Mouse (Mus musculus): ENCODE data around the gene Ptprg. TPM values are rescaled to one million over a fixed set of nuclear protein-coding genes. Genes with fewer than 3 reads are reported as not detected.

The Ptprg gene
- polyA plus RNA-seq, 1 experiment from 2014 or later, result 16.4 TPM

DNA sequence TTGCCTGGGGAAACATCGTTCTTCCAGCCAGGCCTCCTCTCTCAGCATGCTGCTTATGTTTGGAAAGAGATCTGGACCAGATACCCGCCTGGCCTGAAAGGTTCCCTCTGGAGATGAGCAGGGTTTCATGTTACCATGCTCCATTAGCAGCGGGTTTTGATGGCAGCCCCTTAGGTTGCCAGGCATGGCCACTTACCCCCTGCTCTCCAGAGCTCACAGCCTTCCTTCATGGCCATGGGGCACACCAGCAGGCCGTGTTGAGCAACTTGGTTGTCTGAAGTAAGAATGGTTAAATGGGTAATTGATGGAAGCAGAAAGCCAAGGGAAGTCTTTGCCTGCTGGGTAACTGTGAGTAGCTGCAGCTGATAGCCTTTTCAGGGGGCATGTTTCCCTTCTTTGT is 274.8 kb downstream of the Ptprg start:
- H3K4me1 ChIP-seq (replicated peaks), result no peaks in the 10 kb centered on the region
- H3K9me3 ChIP-seq (replicated peaks), result no peaks in the 10 kb centered on the region
- no peaks in the 10 kb centered on the region for H3K36me3 ChIP-seq
- no peaks in the 10 kb centered on the region for H3K27me3 ChIP-seq
- 40% methylated on average over 4 of the region's 4 CpGs for WGBS
- ATAC-seq (replicated peaks; ENCODE audit: insufficient number of reproducible peaks, insufficient read depth, low FRiP score, low read depth), result no peak
- H3K4me3 ChIP-seq, result no peak overlapping the region
- no peak overlapping the region for H3K4me2 ChIP-seq
- H3K9ac ChIP-seq, result no peak overlapping the region
- H3K27ac ChIP-seq, result no peak overlapping the region

DNA sequence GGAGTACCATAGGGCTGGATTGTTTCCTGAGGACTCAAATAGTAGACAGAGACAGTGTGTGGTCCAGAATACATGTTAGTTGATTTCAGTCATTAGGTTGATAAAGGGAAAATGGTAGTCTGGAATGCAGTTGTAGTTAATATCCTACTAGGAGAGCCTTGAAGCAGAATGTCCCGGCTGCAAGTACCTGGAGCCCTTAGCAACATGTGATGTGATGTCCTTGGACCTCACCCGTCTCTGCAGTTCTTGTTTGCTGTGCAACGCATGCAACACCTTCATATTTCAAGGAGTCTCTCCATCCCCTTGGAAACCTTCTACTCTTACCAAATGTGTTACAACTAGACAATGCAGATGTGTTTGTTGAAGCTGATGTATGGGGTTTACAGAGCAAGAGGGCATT is 280.3 kb downstream of the Ptprg start:
- no peak for ATAC-seq (replicated peaks; ENCODE audit: insufficient number of reproducible peaks, insufficient read depth, low FRiP score, low read depth)
- H3K36me3 ChIP-seq, result no peaks in the 10 kb centered on the region

DNA sequence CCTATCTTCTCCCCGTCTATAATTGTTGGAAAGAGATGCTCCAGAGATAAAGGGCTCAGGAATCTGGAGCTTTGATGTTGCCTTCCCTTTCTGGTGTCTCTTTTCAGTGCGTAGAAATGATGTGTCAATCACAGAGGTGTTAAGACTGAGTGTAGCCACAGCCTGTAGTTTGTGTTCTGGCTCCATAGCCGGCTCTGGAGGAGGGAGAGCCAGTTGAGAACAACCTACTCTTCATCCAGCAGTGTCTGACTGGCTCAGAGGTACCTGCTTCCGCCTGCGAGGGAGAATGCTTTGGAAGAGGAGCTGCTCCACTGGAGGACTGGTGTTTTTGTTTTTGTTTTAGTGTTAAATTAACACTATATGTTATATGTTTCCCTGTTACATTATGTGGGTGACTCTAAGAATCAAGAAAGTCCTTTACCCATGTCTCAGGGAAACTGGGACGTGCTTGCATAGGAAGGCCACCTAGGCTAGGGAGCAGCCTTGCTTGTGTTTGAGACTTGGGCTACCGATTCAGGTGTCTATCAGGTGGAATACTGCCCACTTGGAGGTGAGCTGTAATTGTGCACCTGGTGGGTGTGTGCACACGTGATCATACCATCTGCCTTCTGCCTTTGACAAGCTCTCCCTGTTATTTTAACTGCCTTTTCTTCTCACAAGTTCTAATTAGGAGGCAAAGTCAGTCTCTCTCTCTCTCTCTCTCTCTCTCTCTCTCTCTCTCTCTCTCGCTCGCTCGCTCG is 282.5 kb downstream of the Ptprg start:
- H3K4me2 ChIP-seq, result no peak overlapping the region
- no peaks in the 10 kb centered on the region for H3K9me3 ChIP-seq (replicated peaks)
- no peaks in the 10 kb centered on the region for H3K27me3 ChIP-seq
- no peak overlapping the region for H3K4me3 ChIP-seq
- no peaks in the 10 kb centered on the region for H3K4me1 ChIP-seq (replicated peaks)
- H3K9ac ChIP-seq, result no peak overlapping the region
- no peak overlapping the region for H3K27ac ChIP-seq
- no peaks in the 10 kb centered on the region for H3K36me3 ChIP-seq
- ATAC-seq (replicated peaks; ENCODE audit: insufficient number of reproducible peaks, insufficient read depth, low FRiP score, low read depth), result no peak
- WGBS, result 76% methylated on average over 12 of the region's 12 CpGs

More for the DNA sequence above, 280.3 kb downstream of the Ptprg start:
- Histone ChIP-seq H3K4me3 (no peak overlapping the region), H3K4me1 (replicated peaks) (no peaks in the 10 kb centered on the region), H3K9me3 (replicated peaks) (no peaks in the 10 kb centered on the region), H3K4me2 (no peak overlapping the region), H3K27me3 (no peaks in the 10 kb centered on the region), H3K9ac (no peak overlapping the region), H3K27ac (no peak overlapping the region)
- WGBS, result 93% methylated on average over 3 of the region's 3 CpGs

DNA sequence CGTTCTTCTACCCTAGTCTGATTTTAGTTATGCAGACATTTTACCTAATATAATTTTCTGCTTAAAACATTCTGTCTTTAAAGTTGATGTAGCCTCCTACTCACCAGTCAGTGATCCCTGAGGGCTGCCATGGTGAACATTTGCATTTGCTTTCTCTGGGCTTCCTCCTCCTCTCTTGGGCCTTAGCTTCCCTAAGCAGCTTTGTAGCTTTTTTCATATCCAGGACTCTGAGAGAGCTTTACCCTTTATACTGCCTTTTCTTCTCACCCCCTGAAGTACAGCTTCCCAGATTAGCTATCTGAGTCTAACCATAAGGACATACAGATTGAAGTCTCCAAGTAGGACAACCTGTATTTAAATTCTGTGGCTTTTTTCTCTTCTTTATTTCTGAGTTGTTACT is 284.4 kb downstream of the Ptprg start:
- no peak overlapping the region for H3K4me2 ChIP-seq
- H3K9me3 ChIP-seq (replicated peaks), result no peaks in the 10 kb centered on the region
- H3K27ac ChIP-seq, result no peak overlapping the region
- no peaks in the 10 kb centered on the region for H3K36me3 ChIP-seq
- ATAC-seq (replicated peaks; ENCODE audit: insufficient number of reproducible peaks, insufficient read depth, low FRiP score, low read depth), result no peak
- WGBS, result 92% methylated on average over 1 of the region's 1 CpGs
- no peaks in the 10 kb centered on the region for H3K4me1 ChIP-seq (replicated peaks)
- H3K9ac ChIP-seq, result no peak overlapping the region
- H3K4me3 ChIP-seq, result no peak overlapping the region
- no peaks in the 10 kb centered on the region for H3K27me3 ChIP-seq

DNA sequence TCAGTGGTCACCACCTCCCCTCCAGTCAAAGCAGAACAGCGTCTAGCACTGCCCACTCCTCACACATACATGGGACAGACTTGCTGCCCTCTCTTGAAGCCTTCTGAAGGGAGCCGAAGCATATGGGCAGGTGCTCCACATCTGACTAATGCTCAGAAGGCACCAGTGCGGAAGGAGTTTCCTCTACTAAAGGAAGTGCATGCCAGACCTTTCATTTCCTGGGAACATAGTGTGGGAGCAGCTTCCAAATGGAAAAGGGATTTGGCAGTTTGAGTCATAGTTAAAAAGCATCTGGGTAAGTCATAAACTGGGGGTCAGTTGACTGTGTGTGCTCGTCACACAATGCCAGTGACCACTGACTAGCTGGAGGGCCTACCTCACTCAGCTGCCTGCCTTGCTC is 288.3 kb downstream of the Ptprg start:
- Histone ChIP-seq H3K4me1 (replicated peaks) (no peaks in the 10 kb centered on the region), H3K4me2 (no peak overlapping the region), H3K27ac (no peak overlapping the region), H3K4me3 (no peak overlapping the region), H3K9me3 (replicated peaks) (no peaks in the 10 kb centered on the region), H3K36me3 (no peaks in the 10 kb centered on the region), H3K27me3 (no peaks in the 10 kb centered on the region), H3K9ac (no peak overlapping the region)
- ATAC-seq (replicated peaks; ENCODE audit: insufficient number of reproducible peaks, insufficient read depth, low FRiP score, low read depth), result no peak
- 64% methylated on average over 4 of the region's 4 CpGs for WGBS

DNA sequence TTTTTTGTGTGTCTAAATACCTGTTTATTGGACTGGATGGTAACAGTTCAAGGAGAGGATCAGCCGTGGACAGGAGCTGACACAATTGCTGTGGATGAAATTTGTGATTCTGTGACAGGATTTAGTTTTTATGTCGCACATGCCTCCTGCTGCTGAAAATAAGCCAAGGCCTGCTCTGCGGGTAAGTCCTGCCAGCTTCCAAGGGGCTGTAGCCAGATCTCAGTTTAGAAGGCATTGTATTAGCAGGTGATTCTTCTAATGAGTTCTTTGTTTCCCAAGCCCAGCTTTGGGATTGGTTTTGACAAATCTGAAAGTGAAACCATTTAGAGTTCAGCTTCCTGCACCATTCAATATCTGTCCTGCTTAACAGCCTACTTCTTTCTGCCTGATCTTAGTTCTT is 299.6 kb downstream of the Ptprg start:
- WGBS, result 75% methylated on average over 3 of the region's 3 CpGs
- ATAC-seq (replicated peaks; ENCODE audit: insufficient number of reproducible peaks, insufficient read depth, low FRiP score, low read depth), result no peak
- H3K4me1 ChIP-seq (replicated peaks), result 0 out of 2 replicates have a peak, but pooled peaks cover 4% of the 10 kb centered on the region
- no peak overlapping the region for H3K27ac ChIP-seq
- no peaks in the 10 kb centered on the region for H3K36me3 ChIP-seq
- no peak overlapping the region for H3K9ac ChIP-seq
- no peaks in the 10 kb centered on the region for H3K27me3 ChIP-seq
- H3K4me3 ChIP-seq, result no peak overlapping the region
- no peaks in the 10 kb centered on the region for H3K9me3 ChIP-seq (replicated peaks)
- H3K4me2 ChIP-seq, result no peak overlapping the region

DNA sequence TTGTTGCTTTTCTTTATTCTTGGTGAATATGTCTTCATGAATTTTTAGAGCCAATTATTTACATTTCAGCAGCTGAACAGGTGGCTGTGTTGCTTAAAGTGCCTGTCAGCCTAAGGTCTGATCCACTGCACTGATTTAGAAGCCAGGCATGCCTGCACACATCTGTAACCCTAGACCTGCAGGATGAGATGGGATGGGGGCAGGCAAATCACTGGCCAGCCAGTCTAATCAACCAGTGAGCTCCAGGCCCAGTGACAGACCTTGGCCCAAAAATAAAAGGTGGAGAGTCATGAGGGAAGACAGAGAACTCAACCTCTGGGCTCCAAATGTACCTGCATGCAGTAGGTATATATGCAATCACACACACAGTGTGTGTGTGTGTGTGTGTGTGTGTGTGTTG is 302.2 kb downstream of the Ptprg start:
- ATAC-seq (replicated peaks; ENCODE audit: insufficient number of reproducible peaks, insufficient read depth, low FRiP score, low read depth), result no peak
- no peak overlapping the region for H3K9ac ChIP-seq
- peaks cover 16% of the 10 kb centered on the region for H3K4me1 ChIP-seq (replicated peaks)
- H3K36me3 ChIP-seq, result no peaks in the 10 kb centered on the region
- no peaks in the 10 kb centered on the region for H3K27me3 ChIP-seq
- H3K4me3 ChIP-seq, result no peak overlapping the region
- no peak overlapping the region for H3K27ac ChIP-seq
- H3K9me3 ChIP-seq (replicated peaks), result no peaks in the 10 kb centered on the region
- H3K4me2 ChIP-seq, result no peak overlapping the region

DNA sequence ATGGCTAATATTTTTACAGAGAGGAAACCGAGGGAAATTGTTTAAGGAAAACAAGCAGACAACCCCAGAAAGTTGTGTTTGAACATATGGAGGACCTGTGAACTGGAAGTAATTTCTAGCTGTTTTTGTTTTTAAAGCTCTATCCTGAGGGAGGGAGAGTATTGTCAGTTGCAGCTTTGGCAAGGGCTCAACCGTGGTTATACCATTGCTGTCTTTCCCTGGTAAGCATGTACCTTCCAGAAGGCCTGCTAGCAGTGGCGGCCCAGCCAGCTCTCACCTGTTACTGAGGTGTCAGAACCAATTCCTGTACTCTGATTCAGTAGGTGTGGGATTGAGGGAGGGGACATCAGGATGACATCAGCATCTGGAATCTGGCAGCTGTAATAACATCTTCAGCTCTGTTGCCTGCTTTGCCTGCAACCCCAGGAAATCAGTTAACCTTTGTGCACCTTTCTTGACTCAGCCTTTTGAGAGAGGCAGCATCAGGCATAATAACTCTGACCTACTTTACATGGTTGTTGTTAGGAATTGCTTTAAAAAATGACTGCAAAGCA is 304.7 kb downstream of the Ptprg start:
- no peak overlapping the region for H3K9ac ChIP-seq
- 68% methylated on average over 3 of the region's 3 CpGs for WGBS
- no peak for ATAC-seq (replicated peaks; ENCODE audit: insufficient number of reproducible peaks, insufficient read depth, low FRiP score, low read depth)
- peaks cover 23% of the 10 kb centered on the region for H3K4me1 ChIP-seq (replicated peaks)
- H3K27ac ChIP-seq, result no peak overlapping the region
- no peak overlapping the region for H3K4me3 ChIP-seq
- H3K36me3 ChIP-seq, result no peaks in the 10 kb centered on the region
- no peak overlapping the region for H3K4me2 ChIP-seq
- no peaks in the 10 kb centered on the region for H3K27me3 ChIP-seq
- H3K9me3 ChIP-seq (replicated peaks), result no peaks in the 10 kb centered on the region

DNA sequence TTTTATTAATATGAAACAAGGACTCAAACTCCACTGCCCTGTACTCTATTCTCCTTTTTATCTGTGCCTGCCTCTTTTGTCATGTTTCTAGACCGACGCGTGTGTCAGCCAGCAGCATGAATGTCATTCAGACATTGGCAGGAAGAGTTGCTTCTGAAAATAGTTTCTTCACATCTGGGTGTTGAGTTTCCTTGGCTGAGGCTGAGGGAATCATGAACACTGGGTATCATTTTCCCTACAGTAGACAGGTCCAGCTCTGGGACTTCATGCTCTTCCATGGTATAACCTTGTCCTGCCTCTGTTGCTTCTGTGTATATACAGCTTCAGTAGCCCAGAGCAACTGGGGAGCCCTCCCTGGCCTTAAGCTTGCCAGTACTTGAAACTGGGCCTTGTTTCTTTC is 310.0 kb downstream of the Ptprg start:
- Histone ChIP-seq H3K4me3 (no peak overlapping the region), H3K27me3 (no peaks in the 10 kb centered on the region), H3K9ac (no peak overlapping the region), H3K9me3 (replicated peaks) (no peaks in the 10 kb centered on the region), H3K27ac (peak overlapping the region; percentile 81), H3K4me2 (no peak overlapping the region), H3K4me1 (replicated peaks) (peaks cover 40% of the 10 kb centered on the region), H3K36me3 (no peaks in the 10 kb centered on the region)
- WGBS, result 20% methylated on average over 3 of the region's 3 CpGs
- ATAC-seq (replicated peaks; ENCODE audit: insufficient number of reproducible peaks, insufficient read depth, low FRiP score, low read depth), result peak; percentile 71; the same call in 1 of the 2 replicates

DNA sequence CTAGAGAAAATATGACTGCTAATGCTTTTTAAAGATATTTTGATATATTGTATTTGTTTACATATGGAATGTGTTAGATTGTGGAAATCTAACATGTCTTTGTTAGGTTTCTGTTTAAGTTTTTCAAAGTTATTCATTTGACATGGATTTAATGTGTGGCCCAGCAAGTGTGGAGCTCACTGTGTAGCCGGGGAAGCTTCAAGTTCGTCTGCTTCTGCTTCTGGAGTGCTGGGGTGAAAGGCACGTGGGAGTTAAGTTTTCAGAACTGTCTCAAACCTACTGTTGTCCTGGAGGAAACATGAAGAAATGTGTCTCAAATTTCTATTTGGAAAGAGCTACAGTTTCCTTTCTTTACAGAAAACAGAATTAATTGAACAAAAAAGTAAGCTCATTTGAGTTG is 311.5 kb downstream of the Ptprg start:
- no peak overlapping the region for H3K27ac ChIP-seq

DNA sequence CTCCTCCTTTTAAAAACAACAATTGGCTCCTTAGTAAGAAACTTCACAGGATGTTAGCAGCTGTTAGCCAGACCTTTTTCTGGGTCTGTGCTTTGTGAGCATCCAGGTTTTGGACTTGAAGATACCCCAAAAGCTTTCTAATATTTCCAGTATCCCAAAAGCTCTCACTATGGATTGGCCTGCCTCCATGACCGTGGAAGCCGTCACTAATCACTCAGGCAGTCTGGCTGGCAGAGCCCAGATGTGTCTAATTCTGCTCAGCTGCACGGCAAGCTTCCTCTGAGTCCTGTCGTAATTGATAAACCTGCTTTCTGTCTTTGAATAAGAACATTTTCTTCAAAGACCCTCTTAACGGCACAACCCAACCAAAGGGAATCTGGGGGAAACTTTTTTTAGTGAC is 312.0 kb downstream of the Ptprg start:
- no peaks in the 10 kb centered on the region for H3K9me3 ChIP-seq (replicated peaks)
- H3K9ac ChIP-seq, result no peak overlapping the region
- H3K27ac ChIP-seq, result 0 out of 2 replicates have a peak overlapping the region, but pooled peaks have one; percentile 12
- H3K27me3 ChIP-seq, result no peaks in the 10 kb centered on the region
- H3K4me2 ChIP-seq, result no peak overlapping the region
- no peaks in the 10 kb centered on the region for H3K36me3 ChIP-seq
- peaks cover 41% of the 10 kb centered on the region for H3K4me1 ChIP-seq (replicated peaks)
- ATAC-seq (replicated peaks; ENCODE audit: insufficient number of reproducible peaks, insufficient read depth, low FRiP score, low read depth), result no peak
- 24% methylated on average over 5 of the region's 5 CpGs for WGBS
- no peak overlapping the region for H3K4me3 ChIP-seq

More for the DNA sequence above, 311.5 kb downstream of the Ptprg start:
- H3K36me3 ChIP-seq, result no peaks in the 10 kb centered on the region
- no peak overlapping the region for H3K4me3 ChIP-seq
- no peaks in the 10 kb centered on the region for H3K9me3 ChIP-seq (replicated peaks)
- H3K4me2 ChIP-seq, result no peak overlapping the region
- H3K4me1 ChIP-seq (replicated peaks), result peaks cover 37% of the 10 kb centered on the region
- no peaks in the 10 kb centered on the region for H3K27me3 ChIP-seq
- whole genome bisulfite sequencing, result 45% methylated on average over 3 of the region's 3 CpGs
- ATAC-seq (replicated peaks; ENCODE audit: insufficient number of reproducible peaks, insufficient read depth, low FRiP score, low read depth), result no peak
- no peak overlapping the region for H3K9ac ChIP-seq

DNA sequence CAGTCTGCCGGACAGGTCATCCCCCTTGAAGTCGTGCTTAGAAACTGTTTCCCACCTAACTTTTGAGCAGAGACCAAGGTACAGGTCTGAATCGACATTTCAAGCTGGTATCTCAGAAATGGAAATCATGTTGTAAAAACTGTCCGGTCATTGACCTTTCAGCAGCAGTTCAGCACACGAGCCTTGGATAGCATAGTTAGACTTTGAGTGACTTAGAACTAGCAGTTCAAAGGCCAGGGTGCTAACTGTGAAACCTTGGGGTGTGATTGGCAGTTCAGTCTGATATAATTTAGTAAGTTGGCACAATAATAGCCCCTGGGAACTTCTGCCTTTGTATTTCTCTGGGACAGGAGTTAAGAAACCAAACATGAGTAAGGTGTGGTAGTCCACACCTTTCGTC is 312.5 kb downstream of the Ptprg start:
- H3K9me3 ChIP-seq (replicated peaks), result no peaks in the 10 kb centered on the region
- 68% methylated on average over 6 of the region's 6 CpGs for WGBS
- ATAC-seq (replicated peaks; ENCODE audit: insufficient number of reproducible peaks, insufficient read depth, low FRiP score, low read depth), result no peak
- no peak overlapping the region for H3K27ac ChIP-seq
- H3K9ac ChIP-seq, result no peak overlapping the region
- no peak overlapping the region for H3K4me3 ChIP-seq
- no peaks in the 10 kb centered on the region for H3K27me3 ChIP-seq
- H3K4me2 ChIP-seq, result no peak overlapping the region
- H3K4me1 ChIP-seq (replicated peaks), result peaks cover 45% of the 10 kb centered on the region
- H3K36me3 ChIP-seq, result no peaks in the 10 kb centered on the region

All from heart, embryonic 15.5 days (tissue).